Mouse (Mus musculus) T-helper 1 cell (primary cell): ENCODE results near the gene Elof1.
"Not testable (repeated sequence)": the region's sequence is repeated elsewhere in the genome, so short reads cannot be mapped to it uniquely, and the experiment has no call there.

Experiments
- in situ Hi-C: fragments of 300-600 bp; cut with MboI, MseI; formaldehyde crosslinking; loops from one replicate; pipeline ENCODE4 v1.15.1; 2025; ENCODE audit warnings: high pct_unique_total_duplicates

The Elof1 gene

GRCm38 (mm10) chr9:22095854-22096307, 21.1 kb downstream of the Elof1 start:
- in situ Hi-C loops, result no loop called here

DNA sequence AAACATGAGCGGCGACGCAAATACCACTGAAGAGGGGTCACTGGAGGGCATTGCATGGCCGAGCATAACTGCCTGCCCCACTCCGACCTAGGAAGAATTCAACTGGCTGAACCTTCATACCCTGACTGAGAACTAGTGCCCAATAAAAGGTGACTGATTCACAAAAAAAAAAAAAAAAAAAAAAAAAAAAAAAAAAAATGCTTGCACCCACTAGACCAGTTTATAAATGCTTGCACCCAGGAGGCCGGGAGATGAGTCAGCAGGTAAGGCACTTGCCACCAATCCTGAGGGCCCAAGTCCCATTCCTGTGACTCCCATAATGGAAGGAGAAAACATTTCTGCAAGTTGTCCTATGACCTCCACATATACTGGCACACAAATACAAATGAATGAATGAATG, 24.2 kb downstream of the Elof1 start:
- in situ Hi-C loops, result no loop called here

DNA sequence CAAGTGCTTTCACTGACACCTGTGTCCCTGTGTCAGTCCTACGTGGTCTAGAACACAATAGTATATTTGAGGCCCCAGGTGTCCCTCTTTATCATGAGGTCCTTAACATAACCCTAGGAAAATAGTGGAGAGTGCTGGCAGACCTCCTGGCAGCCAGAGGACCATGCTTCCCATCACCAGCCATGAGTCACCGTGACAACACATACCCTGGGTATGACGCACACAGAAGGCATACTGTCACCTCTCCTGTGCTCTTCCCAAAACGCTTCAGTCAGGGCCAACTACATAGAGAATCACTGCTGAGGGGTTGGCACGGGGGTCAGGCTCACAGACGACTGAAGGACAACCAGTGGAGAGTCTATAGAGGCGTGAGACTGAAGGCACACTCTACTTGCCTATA, 27.0 kb downstream of the Elof1 start:
- in situ Hi-C loops, result no loop called here

DNA sequence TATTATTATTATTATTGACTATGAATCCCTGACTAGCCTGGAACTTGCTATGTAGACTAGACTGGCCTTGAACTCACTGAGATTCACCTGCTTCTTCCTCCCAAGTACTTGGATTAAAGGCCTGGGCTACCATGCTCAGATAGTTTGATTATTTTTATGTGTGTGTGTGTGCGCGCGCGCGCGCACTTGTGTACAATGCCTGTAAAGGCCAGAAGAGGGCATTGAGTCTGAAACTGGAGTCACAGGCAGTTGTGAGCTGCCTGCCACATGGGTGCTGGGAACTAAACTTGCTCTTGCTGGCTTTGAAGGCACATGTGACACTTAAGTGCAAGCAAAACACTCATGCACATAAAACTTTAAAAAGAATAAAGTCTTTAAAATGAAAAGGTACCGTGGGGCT, 27.7 kb downstream of the Elof1 start:
- in situ Hi-C loops, result no loop called here

DNA sequence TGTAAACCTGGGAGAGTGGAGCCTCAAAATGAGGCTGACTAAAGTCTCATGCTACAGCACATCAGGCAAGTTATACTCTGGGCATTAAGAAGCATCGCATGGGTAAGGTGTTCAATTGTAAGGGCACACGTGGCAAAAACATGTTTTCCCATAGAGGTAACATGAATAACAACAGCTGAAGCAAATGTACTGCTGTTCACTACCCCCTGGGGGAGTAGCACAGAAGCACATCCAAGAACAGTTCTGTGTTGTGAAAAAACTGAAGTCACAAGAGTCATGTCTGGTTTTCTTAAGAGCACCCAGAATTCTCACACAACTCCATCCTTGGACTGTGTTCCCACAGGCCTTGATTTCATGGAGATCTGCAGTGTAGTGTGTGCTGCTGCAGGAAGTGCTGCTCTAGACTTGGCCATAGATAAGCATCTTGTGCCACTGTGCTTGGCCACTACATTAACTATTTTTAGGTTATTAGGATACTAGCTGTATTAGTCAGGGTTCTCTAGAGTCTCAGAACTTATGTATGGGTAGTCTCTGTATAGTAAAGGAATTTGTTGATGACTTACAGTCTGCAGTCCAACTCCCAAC, 29.8 kb downstream of the Elof1 start:
- in situ Hi-C loops, result no loop called here

DNA sequence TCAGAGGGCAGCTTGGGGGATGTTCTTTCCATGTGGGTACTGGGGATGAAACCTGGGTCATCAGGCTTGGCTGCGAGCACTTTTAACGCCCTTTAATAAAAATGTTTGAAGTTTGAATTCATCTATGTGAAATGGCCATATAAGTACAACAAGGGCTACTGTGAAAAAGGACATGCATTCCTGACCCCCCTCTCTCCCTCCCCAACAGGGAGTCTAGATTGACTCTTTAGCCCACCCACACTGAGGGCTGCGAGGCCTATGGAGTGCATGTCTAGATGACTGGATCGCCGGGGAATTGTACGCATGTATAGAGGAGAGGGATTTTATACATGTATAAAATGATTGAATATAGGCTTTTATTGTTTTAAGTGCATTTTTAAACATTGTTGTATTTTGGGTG, 31.0 kb downstream of the Elof1 start:
- in situ Hi-C loops, result no loop called here

GRCm38 (mm10) chr9:22085022-22085834, 31.7 kb downstream of the Elof1 start, which contains the start of gene Ecsit:
Ecsit (minus strand) TSS chr9:22085438.
- in situ Hi-C loops, result no loop called here

GRCm38 (mm10) chr9:22084667-22085021, 32.3 kb downstream of the Elof1 start:
- in situ Hi-C loops, result no loop called here

GRCm38 (mm10) chr9:22076223-22076622, 40.7 kb downstream of the Elof1 start:
- in situ Hi-C loops, result no loop called here

GRCm38 (mm10) chr9:22075778-22076177, 41.2 kb downstream of the Elof1 start:
- in situ Hi-C loops, result not testable (repeated sequence)

- in situ Hi-C loops, result no loop called here
Observed at GRCm38 (mm10) chr9:22072276-22072675, 44.7 kb downstream of the Elof1 start.

- in situ Hi-C loops, result no loop called here
Observed at GRCm38 (mm10) chr9:22070791-22071573, 46.0 kb downstream of the Elof1 start, which contains the start of the genes Gm49318 and Zfp653. Gm49318 (minus strand) TSS chr9:22071259. Zfp653 (minus strand) TSS chr9:22071376.

DNA sequence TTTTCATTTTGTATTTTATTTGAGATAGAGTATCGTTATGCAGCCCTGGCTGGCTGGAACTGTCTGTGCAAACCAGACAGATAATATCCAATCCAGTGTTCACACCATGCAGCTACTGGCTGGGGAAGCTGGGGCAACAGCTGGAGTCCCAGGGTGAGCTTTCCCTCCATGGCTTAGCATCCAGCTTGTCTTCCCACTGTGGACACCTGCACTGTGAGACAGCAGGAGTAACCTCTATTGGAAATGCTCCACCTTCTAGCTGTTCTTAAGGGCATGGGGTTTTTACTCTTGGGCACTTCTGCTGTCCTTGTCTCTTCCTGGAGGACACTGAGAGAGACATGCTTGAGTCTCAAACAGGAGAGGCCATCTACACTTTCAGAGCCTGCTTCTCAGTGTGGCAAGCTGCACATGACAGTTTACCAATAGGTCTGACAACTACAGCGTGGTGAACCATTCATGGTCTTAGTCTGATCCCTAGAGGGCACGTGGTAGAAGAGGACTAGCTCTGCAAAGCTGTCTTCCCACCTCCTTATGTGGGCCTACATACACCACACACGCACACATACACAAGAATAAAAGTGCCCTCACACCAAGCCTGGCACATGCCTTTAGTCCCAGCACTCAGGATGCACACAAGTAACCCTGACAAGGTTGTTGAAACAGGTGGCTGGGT, 47.0 kb downstream of the Elof1 start:
- in situ Hi-C loops, result loop anchor here (5.0 kb wide), 1 partner anchor 77 kb away; no protein-coding TSS in a partner anchor

DNA sequence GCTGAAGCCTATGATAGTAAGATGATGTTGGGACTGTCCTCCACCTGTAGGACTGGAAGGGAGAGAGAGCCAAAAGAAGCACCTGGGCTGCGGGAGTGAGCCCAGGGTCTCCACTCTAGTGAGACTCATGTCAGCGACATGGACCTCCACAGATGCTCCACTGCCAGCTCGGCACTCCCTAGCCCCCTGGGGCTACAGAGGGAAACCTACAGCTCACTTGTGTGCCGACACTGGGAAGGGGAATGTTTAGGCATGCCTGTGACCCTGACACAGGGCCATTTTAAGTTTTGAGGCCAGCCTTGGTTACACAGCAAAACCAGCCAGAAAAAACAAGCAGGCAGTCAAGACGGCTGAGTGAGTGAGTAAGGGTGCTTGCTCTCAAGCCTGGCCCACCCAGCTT, 49.8 kb downstream of the Elof1 start:
- in situ Hi-C loops, result loop anchor here (5.0 kb wide), 1 partner anchor 80 kb away; no protein-coding TSS in a partner anchor

DNA sequence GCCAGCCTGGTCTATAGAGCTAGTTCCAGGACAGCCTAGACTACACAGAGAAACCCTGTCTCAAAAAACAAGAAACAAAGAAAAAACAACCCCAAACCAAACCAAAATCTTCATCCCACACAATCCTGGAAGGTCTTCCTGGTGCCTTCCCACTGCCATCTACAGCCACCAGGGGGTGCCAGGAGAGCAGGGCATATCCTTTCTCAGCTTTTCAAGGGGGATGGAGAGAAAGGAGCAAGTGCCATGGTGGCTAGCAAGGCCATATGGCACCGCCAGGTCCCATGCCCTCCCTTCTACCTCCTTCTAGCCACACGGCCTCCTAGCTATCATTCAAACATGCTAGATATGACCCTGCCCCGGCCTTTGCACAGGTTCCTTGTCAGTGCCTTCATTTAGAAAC, 50.5 kb downstream of the Elof1 start:
- in situ Hi-C loops, result loop anchor here (5.0 kb wide), 1 partner anchor 81 kb away; no protein-coding TSS in a partner anchor

GRCm38 (mm10) chr9:22065642-22066041, 51.3 kb downstream of the Elof1 start:
- in situ Hi-C loops, result loop anchor here (5.0 kb wide), 1 partner anchor 82 kb away; no protein-coding TSS in a partner anchor

- in situ Hi-C loops, result no loop called here
Observed at GRCm38 (mm10) chr9:22064341-22064740, 52.6 kb downstream of the Elof1 start.
